Mouse (Mus musculus): ENCODE data around the gene Lacc1. TPM values are rescaled to one million over a fixed set of nuclear protein-coding genes. Genes with fewer than 3 reads are reported as not detected.

Lacc1 gene
- 9.4 and 10.4 TPM in 2 replicates for polyA plus RNA-seq (2014; fragmentation: Nextera tagmentation; extraction: Ambion mirVana)

DNA sequence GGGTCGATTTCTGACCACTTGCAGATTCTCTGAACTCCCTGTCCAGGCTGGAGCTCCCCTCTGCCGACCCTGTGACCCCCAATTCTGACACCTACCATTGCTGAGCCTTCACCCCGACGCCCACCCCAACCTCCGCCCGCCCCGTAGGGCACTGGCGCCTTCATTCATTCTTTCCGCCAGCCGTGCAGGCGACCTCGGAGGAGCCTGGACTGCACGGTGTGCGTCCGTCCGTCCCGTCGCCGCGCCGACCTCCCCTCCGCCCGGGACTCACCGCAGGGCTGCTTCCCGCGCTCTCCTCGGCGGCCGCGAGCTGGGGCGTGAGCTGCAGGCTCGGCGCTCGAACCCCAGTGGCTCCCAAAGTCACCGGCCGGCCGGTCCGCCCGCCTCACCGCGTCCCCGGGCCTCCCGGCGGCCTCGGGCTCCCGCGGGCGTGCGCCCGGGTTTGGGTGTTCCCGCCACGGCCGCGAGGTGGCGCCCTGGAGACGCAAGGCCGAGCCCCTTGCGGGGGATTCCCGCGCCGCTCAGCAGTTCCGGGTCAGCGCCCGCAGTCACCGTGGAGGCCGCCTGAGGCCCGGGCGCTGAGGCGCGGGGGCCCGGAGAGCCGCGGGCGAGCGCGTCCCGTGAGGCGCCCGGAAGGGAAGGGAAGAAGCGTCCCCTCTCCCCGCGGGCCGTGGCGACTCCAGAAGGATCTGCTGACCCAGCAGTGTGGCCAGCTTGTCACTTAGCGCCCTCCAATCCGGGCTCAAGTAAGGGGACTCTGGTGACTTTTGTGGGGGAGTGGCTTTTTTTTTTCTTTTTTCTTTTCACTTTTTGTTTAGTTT, at the start of gene Lacc1, which contains the start of gene Ccdc122:
Gene Lacc1, minus strand, starts transcription at position 679 of the 821 bp plus-strand sequence.
Gene Ccdc122, plus strand, starts transcription at position 547 of the 821 bp plus-strand sequence.
- H3K9ac ChIP-seq (ENCODE audit: low read depth, low read length) = peak within 1 kb of the TSS; percentile 85
- H3K4me2 ChIP-seq = peak within 1 kb of the TSS; percentile 88
- WGBS (ENCODE audit: insufficient replicate concordance) = under 1% methylated on average over 83 of the region's 86 CpGs

GRCm38 (mm10) chr14:77081248-77081647, 44.5 kb upstream of the Lacc1 start:
- Histone ChIP-seq H3K4me3 (ENCODE audit: low read depth, low read length) (no peak overlapping the region), H3K27ac (ENCODE audit: low read depth, low read length) (no peak overlapping the region), H3K4me1 (ENCODE audit: control insufficient read depth, insufficient read depth, low read length) (no peaks in the 10 kb centered on the region), H3K9ac (ENCODE audit: low read depth, low read length) (no peak overlapping the region), H3K27me3 (ENCODE audit: control insufficient read depth, insufficient read depth, low read length) (no peaks in the 10 kb centered on the region), H3K9me3 (replicated peaks; ENCODE audit: control insufficient read depth, low read length) (no peaks in the 10 kb centered on the region), H3K4me2 (no peak overlapping the region), H3K36me3 (ENCODE audit: control insufficient read depth, insufficient read depth, low read length) (no peaks in the 10 kb centered on the region)
- WGBS (ENCODE audit: insufficient replicate concordance) = 81% methylated on average over 5 of the region's 5 CpGs
- ATAC-seq (replicated peaks; ENCODE audit: insufficient number of reproducible peaks, low FRiP score, low TSS enrichment) = no peak

More for the DNA sequence above, at the start of gene Lacc1, which contains the start of gene Ccdc122:
- peak; percentile 49 for ATAC-seq (replicated peaks; ENCODE audit: insufficient number of reproducible peaks, low FRiP score, low TSS enrichment)
- H3K4me1 ChIP-seq (ENCODE audit: control insufficient read depth, insufficient read depth, low read length) = 0 out of 2 replicates have a peak, but pooled peaks cover 5% of the 10 kb centered on the region
- no peaks in the 10 kb centered on the region for H3K27me3 ChIP-seq (ENCODE audit: control insufficient read depth, insufficient read depth, low read length)
- H3K9me3 ChIP-seq (replicated peaks; ENCODE audit: control insufficient read depth, low read length) = no peaks in the 10 kb centered on the region
- no peak within 1 kb of the TSS; the same call in 1 of the 2 replicates for H3K27ac ChIP-seq (ENCODE audit: low read depth, low read length)
- no peaks in the 10 kb centered on the region for H3K36me3 ChIP-seq (ENCODE audit: control insufficient read depth, insufficient read depth, low read length)
- peak within 1 kb of the TSS; percentile 80 for H3K4me3 ChIP-seq (ENCODE audit: low read depth, low read length)

GRCm38 (mm10) chr14:77069361-77069760, 32.7 kb upstream of the Lacc1 start:
- Histone ChIP-seq H3K4me1 (ENCODE audit: control insufficient read depth, insufficient read depth, low read length) (no peaks in the 10 kb centered on the region), H3K9ac (ENCODE audit: low read depth, low read length) (no peak overlapping the region), H3K4me2 (no peak overlapping the region), H3K36me3 (ENCODE audit: control insufficient read depth, insufficient read depth, low read length) (no peaks in the 10 kb centered on the region), H3K27me3 (ENCODE audit: control insufficient read depth, insufficient read depth, low read length) (no peaks in the 10 kb centered on the region), H3K27ac (ENCODE audit: low read depth, low read length) (no peak overlapping the region), H3K4me3 (ENCODE audit: low read depth, low read length) (no peak overlapping the region), H3K9me3 (replicated peaks; ENCODE audit: control insufficient read depth, low read length) (no peaks in the 10 kb centered on the region)
- no peak for ATAC-seq (replicated peaks; ENCODE audit: insufficient number of reproducible peaks, low FRiP score, low TSS enrichment)
- 74% methylated on average over 1 of the region's 1 CpGs for WGBS (ENCODE audit: insufficient replicate concordance)

- Histone ChIP-seq H3K27ac (ENCODE audit: low read depth, low read length) (no peak overlapping the region), H3K4me3 (ENCODE audit: low read depth, low read length) (no peak overlapping the region), H3K36me3 (ENCODE audit: control insufficient read depth, insufficient read depth, low read length) (no peaks in the 10 kb centered on the region), H3K4me2 (no peak overlapping the region), H3K9ac (ENCODE audit: low read depth, low read length) (no peak overlapping the region), H3K27me3 (ENCODE audit: control insufficient read depth, insufficient read depth, low read length) (no peaks in the 10 kb centered on the region), H3K4me1 (ENCODE audit: control insufficient read depth, insufficient read depth, low read length) (no peaks in the 10 kb centered on the region), H3K9me3 (replicated peaks; ENCODE audit: control insufficient read depth, low read length) (no peaks in the 10 kb centered on the region)
- no peak for ATAC-seq (replicated peaks; ENCODE audit: insufficient number of reproducible peaks, low FRiP score, low TSS enrichment)
These were observed 16.6 kb upstream of the Lacc1 start for GRCm38 (mm10) chr14:77053288-77053687.

GRCm38 (mm10) chr14:77037832-77038425, 1.2 kb upstream of the Lacc1 start:
- Histone ChIP-seq H3K9me3 (replicated peaks; ENCODE audit: control insufficient read depth, low read length) (no peaks in the 10 kb centered on the region), H3K36me3 (ENCODE audit: control insufficient read depth, insufficient read depth, low read length) (no peaks in the 10 kb centered on the region), H3K4me1 (ENCODE audit: control insufficient read depth, insufficient read depth, low read length) (0 out of 2 replicates have a peak, but pooled peaks cover 5% of the 10 kb centered on the region), H3K4me2 (no peak overlapping the region), H3K27me3 (ENCODE audit: control insufficient read depth, insufficient read depth, low read length) (no peaks in the 10 kb centered on the region), H3K27ac (ENCODE audit: low read depth, low read length) (no peak overlapping the region), H3K4me3 (ENCODE audit: low read depth, low read length) (no peak overlapping the region), H3K9ac (ENCODE audit: low read depth, low read length) (no peak overlapping the region)
- WGBS (ENCODE audit: insufficient replicate concordance) = 79% methylated on average over 8 of the region's 8 CpGs
- no peak for ATAC-seq (replicated peaks; ENCODE audit: insufficient number of reproducible peaks, low FRiP score, low TSS enrichment)

- no peak overlapping the region for H3K4me2 ChIP-seq
These were observed 626 bp upstream of the Lacc1 start for GRCm38 (mm10) chr14:77037330-77037729.

DNA sequence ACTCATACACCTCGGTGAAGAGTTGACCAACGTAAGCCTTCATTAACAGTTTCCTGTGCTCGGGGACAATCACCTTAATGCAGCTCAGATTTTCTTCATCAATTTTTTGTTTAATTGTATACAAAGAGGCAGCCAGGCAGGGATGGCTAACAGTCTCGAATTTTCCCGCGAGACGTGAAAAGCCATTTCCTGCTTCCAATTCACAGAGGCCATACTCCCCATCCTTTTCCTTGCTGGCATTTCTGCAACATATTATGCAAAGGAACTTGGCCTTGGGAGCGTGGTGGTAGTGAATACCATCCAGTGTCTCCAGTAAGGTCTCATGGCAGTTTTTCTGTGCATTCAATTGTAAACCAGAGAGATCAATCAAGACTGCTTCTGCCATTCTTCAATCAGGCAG, 1.7 kb downstream of the Lacc1 start:
- 85% methylated on average over 8 of the region's 8 CpGs for WGBS (ENCODE audit: insufficient replicate concordance)
- Histone ChIP-seq H3K4me3 (ENCODE audit: low read depth, low read length) (no peak overlapping the region), H3K9me3 (replicated peaks; ENCODE audit: control insufficient read depth, low read length) (no peaks in the 10 kb centered on the region), H3K9ac (ENCODE audit: low read depth, low read length) (no peak overlapping the region), H3K4me1 (ENCODE audit: control insufficient read depth, insufficient read depth, low read length) (0 out of 2 replicates have a peak, but pooled peaks cover 5% of the 10 kb centered on the region), H3K4me2 (no peak overlapping the region), H3K27ac (ENCODE audit: low read depth, low read length) (no peak overlapping the region), H3K36me3 (ENCODE audit: control insufficient read depth, insufficient read depth, low read length) (no peaks in the 10 kb centered on the region), H3K27me3 (ENCODE audit: control insufficient read depth, insufficient read depth, low read length) (no peaks in the 10 kb centered on the region)
- ATAC-seq (replicated peaks; ENCODE audit: insufficient number of reproducible peaks, low FRiP score, low TSS enrichment) = no peak

More at GRCm38 (mm10) chr14:77037330-77037729, 626 bp upstream of the Lacc1 start:
- 76% methylated on average over 5 of the region's 5 CpGs for WGBS (ENCODE audit: insufficient replicate concordance)
- H3K36me3 ChIP-seq (ENCODE audit: control insufficient read depth, insufficient read depth, low read length) = no peaks in the 10 kb centered on the region
- no peaks in the 10 kb centered on the region for H3K9me3 ChIP-seq (replicated peaks; ENCODE audit: control insufficient read depth, low read length)
- no peaks in the 10 kb centered on the region for H3K27me3 ChIP-seq (ENCODE audit: control insufficient read depth, insufficient read depth, low read length)
- no peak overlapping the region for H3K27ac ChIP-seq (ENCODE audit: low read depth, low read length)
- H3K4me3 ChIP-seq (ENCODE audit: low read depth, low read length) = no peak overlapping the region
- ATAC-seq (replicated peaks; ENCODE audit: insufficient number of reproducible peaks, low FRiP score, low TSS enrichment) = no peak
- no peak overlapping the region for H3K9ac ChIP-seq (ENCODE audit: low read depth, low read length)
- H3K4me1 ChIP-seq (ENCODE audit: control insufficient read depth, insufficient read depth, low read length) = 0 out of 2 replicates have a peak, but pooled peaks cover 5% of the 10 kb centered on the region

DNA sequence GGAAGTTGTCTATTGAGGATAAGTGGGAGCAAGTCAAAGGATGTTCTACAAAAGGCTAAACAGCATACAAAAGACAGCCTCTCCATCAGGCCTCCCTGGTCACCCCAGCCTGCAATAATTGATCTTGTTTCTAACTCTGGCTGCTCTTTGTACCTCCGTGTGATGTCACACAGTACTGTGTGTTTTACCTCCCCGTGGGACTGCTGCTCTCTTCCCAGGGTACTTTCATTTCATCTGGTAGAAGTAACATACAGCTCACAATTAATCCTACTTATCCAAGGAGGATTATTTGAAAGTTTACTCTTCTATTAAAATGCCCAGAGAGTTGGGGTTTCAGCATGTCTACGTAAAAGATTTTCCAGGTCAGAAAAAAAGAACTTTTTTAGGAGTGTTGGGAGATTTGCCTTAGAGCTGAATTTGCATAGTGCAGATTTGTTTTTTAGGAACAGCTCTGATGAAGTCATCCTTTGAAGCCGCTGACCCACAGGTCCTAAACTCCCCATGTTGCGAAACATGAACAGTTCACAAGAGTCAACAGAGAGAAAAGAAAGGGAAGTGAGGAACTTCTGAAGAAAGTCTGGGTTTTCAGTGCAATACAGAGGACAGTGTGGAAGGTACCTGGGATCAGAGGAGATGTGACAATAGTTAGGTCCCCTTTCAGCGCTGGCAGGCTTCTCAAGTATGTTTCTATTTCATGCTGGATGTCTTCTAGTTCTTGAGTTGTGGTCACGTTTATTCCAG, 2.4 kb downstream of the Lacc1 start:
- no peak overlapping the region for H3K4me2 ChIP-seq
- peaks cover 8% of the 10 kb centered on the region; the same call in 1 of the 2 replicates for H3K4me1 ChIP-seq (ENCODE audit: control insufficient read depth, insufficient read depth, low read length)
- H3K9ac ChIP-seq (ENCODE audit: low read depth, low read length) = no peak overlapping the region
- no peaks in the 10 kb centered on the region for H3K27me3 ChIP-seq (ENCODE audit: control insufficient read depth, insufficient read depth, low read length)
- H3K4me3 ChIP-seq (ENCODE audit: low read depth, low read length) = no peak overlapping the region
- H3K36me3 ChIP-seq (ENCODE audit: control insufficient read depth, insufficient read depth, low read length) = no peaks in the 10 kb centered on the region
- 77% methylated on average over 7 of the region's 7 CpGs for WGBS (ENCODE audit: insufficient replicate concordance)
- ATAC-seq (replicated peaks; ENCODE audit: insufficient number of reproducible peaks, low FRiP score, low TSS enrichment) = no peak
- no peak overlapping the region for H3K27ac ChIP-seq (ENCODE audit: low read depth, low read length)
- no peaks in the 10 kb centered on the region for H3K9me3 ChIP-seq (replicated peaks; ENCODE audit: control insufficient read depth, low read length)

Measured in heart, embryonic 11.5 days (tissue).